Mouse (Mus musculus) CH12.LX (cell line): ENCODE data around the gene Wdr59.

ENCODE experiments used
- CTCF ChIP-seq, 2 experiments: IDR thresholded peaks in 1 of 2; conservative IDR thresholded peaks in 1 of 2; 2 replicates each; pipeline ENCODE4 v1.5.1; 2011 to 2012; ENCODE audit warnings: low read depth in 2 of 2, low read length in 2 of 2, improper control_type of control experiment in 1 of 2, inconsistent platforms in 1 of 2, mild to moderate bottlenecking in 1 of 2, moderate library complexity in 1 of 2
- E2F4 ChIP-seq: IDR thresholded peaks from 2 replicates; pipeline ENCODE4 v1.6.1; 2011; ENCODE audit warnings: low read depth, low read length, improper control_type of control experiment; ENCODE audit not compliant: insufficient replicate concordance
- MAFK ChIP-seq: IDR thresholded peaks from 2 replicates; pipeline ENCODE4 v1.6.1; 2011; ENCODE audit warnings: low read length, improper control_type of control experiment; ENCODE audit not compliant: insufficient replicate concordance
- PAX5 ChIP-seq: IDR thresholded peaks from 2 replicates; pipeline ENCODE4 v1.6.1; 2012; ENCODE audit warnings: low read length, inconsistent platforms, mixed read lengths
- RAD21 ChIP-seq: IDR thresholded peaks from 2 replicates; pipeline ENCODE4 v1.6.1; 2011; ENCODE audit warnings: low read depth, mild to moderate bottlenecking, low read length, improper control_type of control experiment, moderate library complexity

DNA sequence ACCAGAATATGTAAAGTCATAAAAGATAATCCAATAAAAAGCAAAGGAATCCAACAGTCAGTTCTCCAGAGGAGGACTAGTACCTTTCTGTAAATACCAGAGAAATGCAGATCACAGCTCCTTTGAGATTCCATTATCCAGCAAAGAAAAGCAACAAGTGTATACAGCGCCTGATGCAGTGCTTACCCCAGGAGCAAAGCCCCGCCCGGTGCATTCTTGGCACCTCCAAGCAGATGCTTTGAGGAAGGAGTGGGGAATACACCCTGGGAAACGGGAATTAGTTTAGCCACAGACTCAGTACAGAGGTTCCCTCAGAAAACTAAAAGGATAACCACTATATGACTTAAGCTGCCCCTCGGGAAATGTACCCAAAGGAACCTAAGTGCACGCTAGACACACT, 26.3 kb upstream of the Wdr59 start:
- TF ChIP-seq PAX5 = no peak
- TF ChIP-seq MAFK = no peak
- no peak for TF ChIP-seq CTCF (conservative IDR thresholded peaks at IDR 0.05 in 1 of 2, IDR thresholded peaks at IDR 0.05 in 1 of 2; ENCODE audit: low read depth in 2 of 2, low read length in 2 of 2)
- TF ChIP-seq E2F4 = no peak
- no peak for TF ChIP-seq RAD21
